Mouse (Mus musculus): ENCODE measurements around the gene Atp1b1.

- TF ChIP-seq CTCF (IDR thresholded peaks at IDR 0.05; ENCODE audit: extremely low read depth, insufficient read depth, low read length) = no peak
- TF ChIP-seq POLR2A (IDR thresholded peaks at IDR 0.05; ENCODE audit: extremely low read depth, insufficient read depth, low read length) = 0 out of 2 replicates have a peak, but pooled peaks have one; percentile 10
Measured at GRCm38 (mm10) chr1:164440230-164440629, 17.9 kb downstream of the Atp1b1 start.

Measured in cortical plate, adult 2 months (tissue).